Comparison of ENCODE assay signal across 9 mouse cellular contexts in genomic region chr17:12939377-12940148, GRCm38 (mm10). TPM values are rescaled to one million over a fixed set of nuclear protein-coding genes. Genes with fewer than 3 reads are reported as not detected.
A peak's percentile ranks its signal among the peaks of the same experiment; 100 is the strongest.
DNase-seq lines count a peak whose midpoint lies in the region; ATAC-seq and TF ChIP-seq lines count a peak whose summit lies in the region.
"Not testable (repeated sequence)": the region's sequence is repeated elsewhere in the genome, so short reads cannot be mapped to it uniquely, and the experiment has no call there.
"Had no signal": no experiment of that assay in that cellular context is flagged by ENCODE, and none has a peak within 500 bp of the region (broad histone marks: within the 10 kb centered on the region; RNA-seq: fewer than 3 reads in every experiment).

No protein-coding gene starts in this region.

- intact Hi-C loops in gastrocnemius, adult 2 months (cut with DNase I): not testable (repeated sequence)

- DNase-seq in ES-E14 (ENCODE audit: low read depth, low spot score); gastrocnemius, adult 2 months; kidney, postnatal 0 days (ENCODE audit: low spot score); liver, embryonic 14.5 days (ENCODE audit: low read depth in 3 of 3, low spot score in 3 of 3); midbrain, embryonic 11.5 days (ENCODE audit: low spot score, missing footprints): not testable (repeated sequence)

- peak overlapping the region; percentile 29; the same call in 1 of the 2 replicates for H3K9ac ChIP-seq in ES-E14 (ENCODE audit: insufficient read depth, low read depth, low read length, poor library complexity, severe bottlenecking)
- not testable (repeated sequence) for H3K9ac ChIP-seq in embryonic facial prominence, embryonic 15.5 days; hindbrain, embryonic 13.5 days; liver, embryonic 14.5 days (replicated peaks); midbrain, embryonic 11.5 days (ENCODE audit: low read length); neural tube, embryonic 15.5 days (replicated peaks)
- peak overlapping the region; percentile 39; the same call in 1 of the 2 replicates for H3K9ac ChIP-seq in kidney, postnatal 0 days (ENCODE audit: low read depth, low read length)

- 45% methylated on average over 2 of the region's 12 CpGs for WGBS in embryonic facial prominence, embryonic 15.5 days
- WGBS in hindbrain, embryonic 13.5 days: 50% methylated on average over 3 of the region's 12 CpGs
- 68% methylated on average over 2 of the region's 12 CpGs for WGBS in kidney, postnatal 0 days
- WGBS in liver, embryonic 14.5 days (ENCODE audit: insufficient replicate concordance): 62% methylated on average over 2 of the region's 12 CpGs
- WGBS in midbrain, embryonic 11.5 days: 41% methylated on average over 2 of the region's 12 CpGs
- WGBS in neural tube, embryonic 15.5 days: 45% methylated on average over 2 of the region's 12 CpGs

- not testable (repeated sequence) for TF ChIP-seq EP300 in liver, embryonic 14.5 days (IDR thresholded peaks at IDR 0.05; ENCODE audit: low read depth)

- not testable (repeated sequence) for TF ChIP-seq CTCF in gastrocnemius, adult 2 months (IDR thresholded peaks at IDR 0.05); kidney, postnatal 0 days (IDR thresholded peaks at IDR 0.05; ENCODE audit: low read depth); liver, embryonic 14.5 days (IDR thresholded peaks at IDR 0.05; ENCODE audit: low read depth)

- not testable (repeated sequence) for H3K36me3 ChIP-seq in ES-E14 (ENCODE audit: control insufficient read depth, insufficient read depth, low read length, poor library complexity, severe bottlenecking); kidney, postnatal 0 days (ENCODE audit: insufficient read depth, low read length); liver, embryonic 14.5 days (replicated peaks; ENCODE audit: control insufficient read depth, insufficient read depth, low read depth); midbrain, embryonic 11.5 days (ENCODE audit: control insufficient read depth, insufficient read depth, low read length)
- peaks cover 17% of the 10 kb centered on the region for H3K36me3 ChIP-seq in embryonic facial prominence, embryonic 15.5 days
- H3K36me3 ChIP-seq in hindbrain, embryonic 13.5 days: peaks cover 26% of the 10 kb centered on the region
- H3K36me3 ChIP-seq in neural tube, embryonic 15.5 days: peaks cover 22% of the 10 kb centered on the region

- not testable (repeated sequence) for H3K27ac ChIP-seq in ES-E14 (ENCODE audit: insufficient read depth, low read depth, low read length, poor library complexity, severe bottlenecking); embryonic facial prominence, embryonic 15.5 days (replicated peaks); gastrocnemius, adult 2 months; hindbrain, embryonic 13.5 days; kidney, postnatal 0 days; liver, embryonic 14.5 days; midbrain, embryonic 11.5 days (ENCODE audit: low read depth, low read length); neural tube, embryonic 15.5 days (replicated peaks)

- not testable (repeated sequence) for H3K4me1 ChIP-seq in ES-E14 (ENCODE audit: control insufficient read depth in 2 of 2, insufficient read depth in 2 of 2, low read length in 2 of 2, poor library complexity in 1 of 2); hindbrain, embryonic 13.5 days (replicated peaks); kidney, postnatal 0 days (replicated peaks; ENCODE audit: insufficient read depth, low read length); midbrain, embryonic 11.5 days (ENCODE audit: control insufficient read depth, insufficient read depth, low read length); neural tube, embryonic 15.5 days
- peaks cover 11% of the 10 kb centered on the region for H3K4me1 ChIP-seq in embryonic facial prominence, embryonic 15.5 days
- peaks cover 0 to 13% of the 10 kb centered on the region in 2 experiments; a peak in 3 of 4 replicates for H3K4me1 ChIP-seq in liver, embryonic 14.5 days (replicated peaks; ENCODE audit: control insufficient read depth in 2 of 2, insufficient read depth in 2 of 2, low read length in 1 of 2)

- H3K27me3 ChIP-seq in embryonic facial prominence, embryonic 15.5 days; hindbrain, embryonic 13.5 days; kidney, postnatal 0 days (ENCODE audit: insufficient read depth, low read length); liver, embryonic 14.5 days (ENCODE audit: control insufficient read depth, insufficient read depth, low read length); midbrain, embryonic 11.5 days (ENCODE audit: control insufficient read depth, insufficient read depth, low read length); neural tube, embryonic 15.5 days (replicated peaks): not testable (repeated sequence)

- H3K4me3 ChIP-seq in ES-E14 (ENCODE audit: insufficient read depth in 1 of 2, low read depth in 1 of 2, low read length in 2 of 2, poor library complexity in 1 of 2, severe bottlenecking in 1 of 2): peak overlapping the region; percentile 38 to 56
- peak overlapping the region; percentile 35 for H3K4me3 ChIP-seq in embryonic facial prominence, embryonic 15.5 days (replicated peaks)
- peak overlapping the region; percentile 65 for H3K4me3 ChIP-seq in gastrocnemius, adult 2 months
- not testable (repeated sequence) for H3K4me3 ChIP-seq in hindbrain, embryonic 13.5 days
- peak overlapping the region; percentile 28 for H3K4me3 ChIP-seq in kidney, postnatal 0 days (replicated peaks; ENCODE audit: low read depth, low read length)
- peak overlapping the region; percentile 1 to 17; a peak in 1 of 4 replicates for H3K4me3 ChIP-seq in liver, embryonic 14.5 days (ENCODE audit: insufficient read depth in 1 of 2, low read depth in 2 of 2, low read length in 2 of 2)
- H3K4me3 ChIP-seq in midbrain, embryonic 11.5 days (ENCODE audit: low read depth, low read length): peak overlapping the region; percentile 0; the same call in 1 of the 2 replicates
- H3K4me3 ChIP-seq in neural tube, embryonic 15.5 days (replicated peaks): peak overlapping the region; percentile 13; the same call in 1 of the 2 replicates

- ATAC-seq in embryonic facial prominence, embryonic 15.5 days (ENCODE audit: insufficient number of reproducible peaks, low FRiP score, low TSS enrichment, low read depth): 0 out of 2 replicates have a peak, but pooled peaks have one; percentile 35
- ATAC-seq in hindbrain, embryonic 13.5 days (ENCODE audit: low FRiP score): peak; percentile 70
- ATAC-seq in kidney, postnatal 0 days (replicated peaks; ENCODE audit: low FRiP score, low read depth): not testable (repeated sequence)
- peak; percentile 19 for ATAC-seq in liver, embryonic 14.5 days (ENCODE audit: insufficient read depth)
- ATAC-seq in midbrain, embryonic 11.5 days (ENCODE audit: low FRiP score): peak; percentile 47
- ATAC-seq in neural tube, embryonic 15.5 days (ENCODE audit: low FRiP score): peak; percentile 55

- in situ Hi-C loops in ES-E14 (cut with MboI; ENCODE audit: low sequenced_read_pairs in 2 of 2, unreplicated experiment in 2 of 2): not testable (repeated sequence)

- H3K4me2 ChIP-seq in embryonic facial prominence, embryonic 15.5 days (replicated peaks): peak overlapping the region; percentile 59
- peak overlapping the region; percentile 48 for H3K4me2 ChIP-seq in hindbrain, embryonic 13.5 days
- H3K4me2 ChIP-seq in kidney, postnatal 0 days (ENCODE audit: low read length): peak overlapping the region; percentile 63
- H3K4me2 ChIP-seq in liver, embryonic 14.5 days (ENCODE audit: low read depth): peak overlapping the region; percentile 47
- peak overlapping the region; percentile 25 for H3K4me2 ChIP-seq in midbrain, embryonic 11.5 days
- peak overlapping the region; percentile 52 for H3K4me2 ChIP-seq in neural tube, embryonic 15.5 days

- not testable (repeated sequence) for H3K9me3 ChIP-seq in ES-E14 (ENCODE audit: control insufficient read depth, insufficient read depth, low read depth, low read length); embryonic facial prominence, embryonic 15.5 days (replicated peaks); hindbrain, embryonic 13.5 days; kidney, postnatal 0 days (replicated peaks; ENCODE audit: low read length); liver, embryonic 14.5 days (ENCODE audit: control insufficient read depth, low read length); midbrain, embryonic 11.5 days (ENCODE audit: control insufficient read depth, low read length); neural tube, embryonic 15.5 days (replicated peaks)

RNA-seq across cellular contexts. Expression of gene Acat3, which starts 0.8 kb away (rescaled TPM):
- total RNA-seq in ES-E14 (2012; rRNA removed): 6.4 and 9.1 TPM in 2 replicates
- polyA plus RNA-seq in embryonic facial prominence, embryonic 15.5 days (2015; fragmentation: Nextera tagmentation; extraction: Ambion mirVana): 0.60 and 1.2 TPM in 2 replicates
- total RNA-seq in gastrocnemius, adult 2 months (2021): not detected
- 0.95 and 1.5 TPM in 2 replicates for polyA plus RNA-seq in hindbrain, embryonic 13.5 days (2015; fragmentation: Nextera tagmentation; extraction: Ambion mirVana)
- polyA plus RNA-seq in kidney, postnatal 0 days (2015; fragmentation: Nextera tagmentation; extraction: Ambion mirVana): 4.4 and 5.4 TPM in 2 replicates
- 2.8 and 3.9 TPM in 2 replicates for polyA plus RNA-seq in liver, embryonic 14.5 days (2012; rRNA removed)
- 3.9 and 4.4 TPM in 2 replicates for polyA plus RNA-seq in liver, embryonic 14.5 days (2014; fragmentation: Nextera tagmentation; extraction: Ambion mirVana)
- polyA plus RNA-seq in midbrain, embryonic 11.5 days (2014; fragmentation: Nextera tagmentation; extraction: Ambion mirVana): 0.93 and 1.4 TPM in 2 replicates
- 1.1 and 1.2 TPM in 2 replicates for polyA plus RNA-seq in neural tube, embryonic 15.5 days (2015; fragmentation: Nextera tagmentation; extraction: Ambion mirVana)
- total RNA-seq: heart, adult 2 months had no signal

RNA-seq across cellular contexts. Expression of gene Acat2, which starts 21.0 kb away (rescaled TPM):
- total RNA-seq in ES-E14 (2012; rRNA removed): 44.0 and 57.3 TPM in 2 replicates
- polyA plus RNA-seq in embryonic facial prominence, embryonic 15.5 days (2015; fragmentation: Nextera tagmentation; extraction: Ambion mirVana): 121 and 128 TPM in 2 replicates
- 1 to 10 TPM; 2.6 to 4.9 TPM for total RNA-seq in gastrocnemius, adult 2 months (2021)
- 331 and 342 TPM in 2 replicates for polyA plus RNA-seq in hindbrain, embryonic 13.5 days (2015; fragmentation: Nextera tagmentation; extraction: Ambion mirVana)
- 103 and 119 TPM in 2 replicates for polyA plus RNA-seq in kidney, postnatal 0 days (2015; fragmentation: Nextera tagmentation; extraction: Ambion mirVana)
- polyA plus RNA-seq in liver, embryonic 14.5 days (2012; rRNA removed): 29.2 and 36.3 TPM in 2 replicates
- 55.4 and 59.3 TPM in 2 replicates for polyA plus RNA-seq in liver, embryonic 14.5 days (2014; fragmentation: Nextera tagmentation; extraction: Ambion mirVana)
- 370 and 373 TPM in 2 replicates for polyA plus RNA-seq in midbrain, embryonic 11.5 days (2014; fragmentation: Nextera tagmentation; extraction: Ambion mirVana)
- polyA plus RNA-seq in neural tube, embryonic 15.5 days (2015; fragmentation: Nextera tagmentation; extraction: Ambion mirVana): 299 and 347 TPM in 2 replicates

RNA-seq across cellular contexts. Expression of gene Mrpl18, which starts 23.4 kb away (rescaled TPM):
- total RNA-seq in ES-E14 (2012; rRNA removed): 119 and 147 TPM in 2 replicates
- polyA plus RNA-seq in embryonic facial prominence, embryonic 15.5 days (2015; fragmentation: Nextera tagmentation; extraction: Ambion mirVana): 135 TPM in 2 replicates
- total RNA-seq in gastrocnemius, adult 2 months (2021): 100 to 1,000 TPM in 1 of 2 experiments, 10 to 100 TPM in 1; 86.5 to 135 TPM
- 140 and 142 TPM in 2 replicates for polyA plus RNA-seq in hindbrain, embryonic 13.5 days (2015; fragmentation: Nextera tagmentation; extraction: Ambion mirVana)
- 133 and 140 TPM in 2 replicates for polyA plus RNA-seq in kidney, postnatal 0 days (2015; fragmentation: Nextera tagmentation; extraction: Ambion mirVana)
- polyA plus RNA-seq in liver, embryonic 14.5 days (2012; rRNA removed): 45.5 and 55.4 TPM in 2 replicates
- 107 and 111 TPM in 2 replicates for polyA plus RNA-seq in liver, embryonic 14.5 days (2014; fragmentation: Nextera tagmentation; extraction: Ambion mirVana)
- 172 and 176 TPM in 2 replicates for polyA plus RNA-seq in midbrain, embryonic 11.5 days (2014; fragmentation: Nextera tagmentation; extraction: Ambion mirVana)
- 136 and 146 TPM in 2 replicates for polyA plus RNA-seq in neural tube, embryonic 15.5 days (2015; fragmentation: Nextera tagmentation; extraction: Ambion mirVana)

RNA-seq across cellular contexts. Expression of gene Tcp1, which starts 24.1 kb away (rescaled TPM):
- 414 and 519 TPM in 2 replicates for total RNA-seq in ES-E14 (2012; rRNA removed)
- 352 and 356 TPM in 2 replicates for polyA plus RNA-seq in embryonic facial prominence, embryonic 15.5 days (2015; fragmentation: Nextera tagmentation; extraction: Ambion mirVana)
- 100 to 1,000 TPM; 175 to 177 TPM for total RNA-seq in gastrocnemius, adult 2 months (2021)
- polyA plus RNA-seq in hindbrain, embryonic 13.5 days (2015; fragmentation: Nextera tagmentation; extraction: Ambion mirVana): 406 and 411 TPM in 2 replicates
- 304 and 328 TPM in 2 replicates for polyA plus RNA-seq in kidney, postnatal 0 days (2015; fragmentation: Nextera tagmentation; extraction: Ambion mirVana)
- 68.1 and 110 TPM in 2 replicates for polyA plus RNA-seq in liver, embryonic 14.5 days (2012; rRNA removed)
- polyA plus RNA-seq in liver, embryonic 14.5 days (2014; fragmentation: Nextera tagmentation; extraction: Ambion mirVana): 249 and 251 TPM in 2 replicates
- polyA plus RNA-seq in midbrain, embryonic 11.5 days (2014; fragmentation: Nextera tagmentation; extraction: Ambion mirVana): 542 and 583 TPM in 2 replicates
- 348 and 362 TPM in 2 replicates for polyA plus RNA-seq in neural tube, embryonic 15.5 days (2015; fragmentation: Nextera tagmentation; extraction: Ambion mirVana)

RNA-seq across cellular contexts. Expression of gene Pnldc1, which starts 29.5 kb away (rescaled TPM):
- total RNA-seq in ES-E14 (2012; rRNA removed): 18.7 and 35.5 TPM in 2 replicates
- polyA plus RNA-seq in embryonic facial prominence, embryonic 15.5 days (2015; fragmentation: Nextera tagmentation; extraction: Ambion mirVana): 2.5 and 3.8 TPM in 2 replicates
- under 1 TPM in 1 of 2 experiments, not detected in 1; 0.33 TPM for total RNA-seq in gastrocnemius, adult 2 months (2021)
- 2.0 and 2.2 TPM in 2 replicates for polyA plus RNA-seq in hindbrain, embryonic 13.5 days (2015; fragmentation: Nextera tagmentation; extraction: Ambion mirVana)
- polyA plus RNA-seq in kidney, postnatal 0 days (2015; fragmentation: Nextera tagmentation; extraction: Ambion mirVana): 0.59 and 1.1 TPM in 2 replicates
- polyA plus RNA-seq in liver, embryonic 14.5 days (2012; rRNA removed): 0.38 and 0.44 TPM in 2 replicates
- 0.15 and 0.50 TPM in 2 replicates for polyA plus RNA-seq in liver, embryonic 14.5 days (2014; fragmentation: Nextera tagmentation; extraction: Ambion mirVana)
- polyA plus RNA-seq in midbrain, embryonic 11.5 days (2014; fragmentation: Nextera tagmentation; extraction: Ambion mirVana): 1.1 and 1.2 TPM in 2 replicates
- polyA plus RNA-seq in neural tube, embryonic 15.5 days (2015; fragmentation: Nextera tagmentation; extraction: Ambion mirVana): 1.0 and 1.5 TPM in 2 replicates
